Mouse (Mus musculus) ES-Bruce4 (cell line): ENCODE measurements around the gene Nek2. TPM values are rescaled to one million over a fixed set of nuclear protein-coding genes. Genes with fewer than 3 reads are reported as not detected.

ENCODE experiments used
- H3K27ac ChIP-seq: 2 replicates; pipeline ENCODE4 v1.5.1; 2012; ENCODE audit warnings: low read length, inconsistent platforms; ENCODE audit not compliant: insufficient read depth
- H3K27me3 ChIP-seq: 2 replicates; pipeline ENCODE4 v1.6.1; 2012; ENCODE audit warnings: mild to moderate bottlenecking, low read length, inconsistent platforms; ENCODE audit not compliant: control insufficient read depth, poor library complexity, insufficient read depth, severe bottlenecking
- H3K36me3 ChIP-seq: 2 replicates; pipeline ENCODE4 v1.6.1; 2012; ENCODE audit warnings: inconsistent platforms, mild to moderate bottlenecking, low read length, moderate library complexity; ENCODE audit not compliant: control insufficient read depth, poor library complexity, insufficient read depth, severe bottlenecking
- H3K4me1 ChIP-seq: one replicate; pipeline ENCODE4 v1.8.1; 2011; ENCODE audit warnings: low read length; ENCODE audit not compliant: control insufficient read depth, insufficient read depth
- H3K4me3 ChIP-seq: 2 replicates; pipeline ENCODE4 v1.5.1; 2011; ENCODE audit warnings: low read depth, mild to moderate bottlenecking, low read length
- H3K9ac ChIP-seq: 2 replicates; pipeline ENCODE4 v1.6.1; 2012; ENCODE audit warnings: low read depth, mild to moderate bottlenecking, inconsistent platforms; ENCODE audit not compliant: poor library complexity, severe bottlenecking
- H3K9me3 ChIP-seq: replicated peaks from 2 replicates; pipeline ENCODE4 v1.6.1; 2012; ENCODE audit warnings: mild to moderate bottlenecking, low read length, inconsistent platforms; ENCODE audit not compliant: control insufficient read depth, poor library complexity, insufficient read depth, severe bottlenecking
- CTCF ChIP-seq: IDR thresholded peaks from one replicate; pipeline ENCODE4 v1.8.1; 2011; ENCODE audit warnings: low read depth, low read length
- EP300 ChIP-seq: IDR thresholded peaks from 2 replicates; pipeline ENCODE4 v1.6.1; 2011; ENCODE audit warnings: low read depth, low read length; ENCODE audit not compliant: insufficient read depth
- POLR2A ChIP-seq: IDR thresholded peaks from one replicate; pipeline ENCODE4 v1.8.1; 2011; ENCODE audit warnings: low read length; ENCODE audit not compliant: insufficient read depth
- polyA plus RNA-seq: library from polyadenylated mRNA; stranded (reverse); fragments of >200 nt; gene quantifications from 2 replicates; pipeline ENCODE4 v1.2.4, GENCODE M21; 2011; ENCODE audit warnings: low read depth; ENCODE audit not compliant: missing spikeins, insufficient read depth, insufficient read length

Nek2 gene
- polyA plus RNA-seq, 1 experiment: 80.3 TPM

DNA sequence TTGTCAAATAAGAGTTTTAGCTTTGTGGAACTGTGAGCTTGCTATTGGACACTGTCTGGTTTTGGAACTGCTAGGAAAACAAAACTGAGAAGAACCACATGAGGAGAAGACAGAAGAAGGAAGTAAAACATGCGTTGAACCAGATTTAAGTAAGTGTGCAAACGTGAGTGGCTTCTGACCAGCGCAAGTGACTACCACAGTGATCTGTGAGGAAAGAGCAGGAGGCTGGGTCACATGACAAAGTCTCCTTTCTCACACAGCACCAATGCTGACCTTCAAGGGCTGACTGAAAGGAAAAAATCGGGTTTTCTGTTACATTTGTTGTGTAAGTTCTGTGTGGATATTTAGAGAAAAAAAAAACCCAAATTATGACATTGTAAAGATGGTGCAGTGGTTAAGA is 28.3 kb downstream of the Nek2 start:
- Histone ChIP-seq H3K36me3 (no peaks in the 10 kb centered on the region), H3K4me3 (no peak overlapping the region), H3K9ac (no peak overlapping the region), H3K4me1 (no peaks in the 10 kb centered on the region), H3K9me3 (peaks cover 4% of the 10 kb centered on the region), H3K27ac (no peak overlapping the region), H3K27me3 (no peaks in the 10 kb centered on the region)
- no peak for TF ChIP-seq EP300

DNA sequence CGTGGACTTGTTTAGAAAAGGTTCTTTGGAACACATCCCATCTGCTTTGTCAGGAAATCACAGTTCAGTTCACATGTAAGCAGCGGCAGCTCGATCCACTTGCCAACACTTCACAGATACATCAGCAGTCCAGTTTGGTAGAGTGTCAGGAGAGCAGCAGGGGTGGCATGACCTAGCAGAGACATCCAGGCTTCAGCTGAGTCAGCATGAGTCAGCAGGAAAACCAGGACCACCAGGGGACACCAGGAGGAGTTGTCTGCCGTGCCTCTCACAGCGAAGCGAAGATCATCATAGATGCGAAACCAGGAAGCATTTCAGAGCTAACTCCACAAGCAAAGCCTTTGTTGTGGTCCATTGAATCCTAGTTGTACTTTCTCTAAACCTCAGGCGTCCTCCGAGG is 32.2 kb downstream of the Nek2 start:
- H3K36me3 ChIP-seq: no peaks in the 10 kb centered on the region
- no peaks in the 10 kb centered on the region for H3K27me3 ChIP-seq
- no peaks in the 10 kb centered on the region for H3K4me1 ChIP-seq
- TF ChIP-seq CTCF (no peak), POLR2A (no peak), EP300 (no peak)
- H3K27ac ChIP-seq: no peak overlapping the region
- H3K9ac ChIP-seq: no peak overlapping the region
- peaks cover 10% of the 10 kb centered on the region for H3K9me3 ChIP-seq
- H3K4me3 ChIP-seq: no peak overlapping the region

DNA sequence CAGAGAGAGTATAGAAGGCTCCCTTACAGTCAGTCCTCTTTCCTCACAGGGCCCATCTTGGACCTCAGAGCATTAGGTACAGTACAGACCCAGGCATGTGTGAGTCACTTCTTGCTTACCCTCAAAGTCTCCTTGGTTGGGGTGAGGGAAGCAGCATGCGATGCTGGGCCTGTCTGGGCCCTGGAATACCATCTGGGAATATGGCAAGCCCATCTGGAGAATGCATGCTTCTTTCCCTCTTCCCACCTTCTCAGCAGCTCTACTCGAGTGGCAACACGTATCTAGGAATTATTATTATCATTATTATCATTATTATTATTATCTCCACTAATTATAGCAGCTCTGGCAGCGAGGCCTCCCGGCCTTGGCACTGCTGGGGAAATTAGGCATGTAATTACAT is 33.5 kb downstream of the Nek2 start:
- Histone ChIP-seq H3K4me1 (no peaks in the 10 kb centered on the region), H3K9ac (no peak overlapping the region), H3K4me3 (no peak overlapping the region), H3K9me3 (peaks cover 11% of the 10 kb centered on the region), H3K27ac (no peak overlapping the region), H3K27me3 (no peaks in the 10 kb centered on the region), H3K36me3 (no peaks in the 10 kb centered on the region)
- TF ChIP-seq EP300 (no peak), CTCF (no peak), POLR2A (no peak)

DNA sequence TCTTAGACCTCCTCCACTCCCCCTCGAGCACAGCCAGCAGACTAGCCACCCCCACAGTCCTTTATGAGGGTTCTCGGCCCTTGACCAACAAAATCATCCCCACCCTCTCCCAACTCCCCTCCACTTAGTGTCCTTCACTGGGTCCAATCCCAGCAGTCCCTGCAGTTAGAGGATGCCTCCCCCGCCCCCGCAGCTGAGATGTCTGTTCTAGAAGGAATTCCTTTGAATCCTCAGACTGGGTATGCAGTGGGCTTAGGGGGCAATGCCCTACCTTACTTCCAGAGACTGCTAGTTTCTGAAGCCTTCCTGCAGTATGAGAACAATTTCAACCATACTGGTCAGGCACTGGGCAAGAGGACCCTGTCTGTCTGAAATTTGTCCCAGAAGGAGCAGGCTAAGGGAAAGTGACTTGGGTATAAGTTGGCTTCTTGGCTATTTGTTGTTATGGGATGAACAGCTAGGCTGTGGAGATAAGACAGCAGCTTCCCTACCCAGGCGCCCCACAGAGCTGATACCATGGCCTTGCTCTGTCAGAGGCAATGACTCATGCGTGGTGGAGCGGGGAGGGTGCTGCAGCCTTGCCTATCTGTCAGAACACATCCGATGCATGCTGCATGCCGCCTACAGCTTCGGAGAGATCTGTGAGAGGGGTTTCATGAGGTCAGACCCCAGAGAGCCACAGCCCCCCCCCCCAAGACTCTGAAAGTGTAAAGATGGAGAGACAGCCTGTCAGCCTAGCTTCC is 34.1 kb downstream of the Nek2 start:
- no peak for TF ChIP-seq EP300
- no peak for TF ChIP-seq POLR2A
- TF ChIP-seq CTCF: no peak
- no peak overlapping the region for H3K27ac ChIP-seq
- no peak overlapping the region for H3K4me3 ChIP-seq

DNA sequence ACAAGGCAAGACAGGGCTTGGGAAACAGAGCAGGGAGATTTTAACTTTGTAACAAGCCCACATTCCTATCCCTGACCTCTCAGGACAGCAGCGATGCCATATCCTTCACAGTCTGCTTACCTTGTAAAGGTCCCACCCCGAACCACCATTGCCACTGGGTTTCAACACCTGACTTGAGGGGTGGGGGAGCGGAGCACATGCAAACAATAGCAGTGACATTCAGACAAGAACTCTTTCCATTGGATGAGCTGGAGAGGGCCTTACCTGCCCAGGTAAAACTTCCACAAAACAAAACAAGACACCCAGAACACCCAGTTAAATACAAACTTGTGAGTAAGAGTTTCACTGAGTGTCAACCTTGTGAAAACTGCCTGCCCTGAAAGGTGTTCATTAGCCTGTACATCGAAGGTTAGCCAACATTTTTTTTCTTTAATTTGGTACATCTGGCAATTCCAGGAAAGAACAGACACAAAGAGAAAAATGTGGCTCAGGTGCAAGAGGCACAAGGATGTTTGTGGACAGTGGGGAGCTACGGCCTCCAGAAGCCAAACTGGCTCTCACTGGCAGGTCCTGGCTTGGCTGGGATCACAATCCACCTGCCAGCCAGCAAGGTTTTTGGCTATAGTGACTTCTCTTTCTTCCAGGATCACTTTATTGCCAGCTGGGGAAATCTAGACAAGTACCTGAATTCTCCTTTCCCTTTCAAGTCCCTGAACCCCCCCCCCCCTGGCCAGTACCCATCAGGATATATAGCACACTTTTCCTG is 35.8 kb downstream of the Nek2 start:
- H3K4me1 ChIP-seq: no peaks in the 10 kb centered on the region
- H3K9ac ChIP-seq: no peak overlapping the region
- no peak overlapping the region for H3K4me3 ChIP-seq
- H3K36me3 ChIP-seq: no peaks in the 10 kb centered on the region
- no peak overlapping the region for H3K27ac ChIP-seq
- H3K27me3 ChIP-seq: no peaks in the 10 kb centered on the region
- H3K9me3 ChIP-seq: peaks cover 11% of the 10 kb centered on the region
- TF ChIP-seq POLR2A: no peak
- no peak for TF ChIP-seq CTCF
- TF ChIP-seq EP300: no peak

More for the DNA sequence above, 34.1 kb downstream of the Nek2 start:
- Histone ChIP-seq H3K27me3 (no peaks in the 10 kb centered on the region), H3K9me3 (peaks cover 11% of the 10 kb centered on the region), H3K9ac (no peak overlapping the region), H3K4me1 (no peaks in the 10 kb centered on the region), H3K36me3 (no peaks in the 10 kb centered on the region)

DNA sequence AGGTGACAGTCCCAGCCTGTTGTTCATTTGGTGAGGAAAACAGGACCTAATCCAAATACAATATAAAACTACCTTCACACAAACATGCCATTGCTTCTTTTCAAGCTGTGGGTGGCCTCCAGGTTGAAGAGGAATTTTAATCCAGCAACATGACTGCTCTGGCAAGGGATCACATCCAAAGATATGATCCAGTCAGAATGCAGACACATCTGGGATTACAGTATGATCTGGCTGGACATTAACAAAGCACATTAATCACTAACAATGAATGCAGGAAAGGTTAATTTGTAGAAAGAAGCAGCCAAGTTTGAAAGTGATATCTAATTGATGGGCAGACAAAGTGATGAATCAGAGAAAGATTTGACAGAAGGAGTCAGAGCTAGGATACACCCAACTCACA is 36.9 kb downstream of the Nek2 start:
- Histone ChIP-seq H3K4me3 (no peak overlapping the region), H3K36me3 (no peaks in the 10 kb centered on the region), H3K27me3 (no peaks in the 10 kb centered on the region), H3K9me3 (peaks cover 11% of the 10 kb centered on the region), H3K4me1 (no peaks in the 10 kb centered on the region), H3K27ac (no peak overlapping the region), H3K9ac (no peak overlapping the region)
- TF ChIP-seq POLR2A: no peak
- TF ChIP-seq CTCF: no peak
- TF ChIP-seq EP300: no peak
